Mouse (Mus musculus): ENCODE measurements at regions not wholly inside any gene's neighbourhood (a gene's known extent, or its start where the extent isn't known, plus 50 kb on each side); places are given as distances from the start of the nearest gene placed in this dataset.

GRCm38 (mm10) chr1:13424524-13424923 is 2010.6 kb downstream of the A830018L16Rik start:
- in situ Hi-C loops (cut with MboI; ENCODE audit: low pct_ligation_motif_present, low pct_unique_long_range_greater_than_20kb, low sequenced_read_pairs) (no loop called here), dilution Hi-C loops (cut with MboI; ENCODE audit: extremely low pct_ligation_motif_present, extremely low pct_unique_long_range_greater_than_20kb, low sequenced_read_pairs) (no loop called here)
- Histone ChIP-seq H3K27ac (ENCODE audit: insufficient read depth, low read depth) (no peak overlapping the region), H3K79me2 (replicated peaks; ENCODE audit: control insufficient read depth, extremely low read depth, insufficient read depth, poor library complexity, severe bottlenecking) (no peaks in the 10 kb centered on the region), H3K4me3 (replicated peaks in 1 of 3; ENCODE audit: low read depth in 2 of 3, low read length in 2 of 3, poor library complexity in 1 of 3) (no peak overlapping the region), H3K4me2 (ENCODE audit: insufficient read depth, low read depth, poor library complexity, severe bottlenecking) (no peak overlapping the region), H3K9me3 (replicated peaks; ENCODE audit: low read length) (no peaks in the 10 kb centered on the region), H3K4me1 (ENCODE audit: control insufficient read depth in 1 of 2, insufficient read depth in 2 of 2) (peaks cover 15 to 51% of the 10 kb centered on the region in 2 experiments), H3K27me3 (replicated peaks) (no peaks in the 10 kb centered on the region), H3K36me3 (replicated peaks in 1 of 2; ENCODE audit: control insufficient read depth in 1 of 2, insufficient read depth in 1 of 2, low read length in 1 of 2) (no peaks in the 10 kb centered on the region), H3K9ac (ENCODE audit: insufficient read depth, low read depth) (no peak overlapping the region)
- peak; percentile 13 for DNase-seq (ENCODE audit: extremely low read depth)
- peak; percentile 59 for TF ChIP-seq ELF1 (IDR thresholded peaks at IDR 0.05; ENCODE audit: low read depth, low read length)
- peak; percentile 23; the same call in 1 of the 2 replicates for TF ChIP-seq HCFC1 (IDR thresholded peaks at IDR 0.05; ENCODE audit: low read depth, low read length)
- TF ChIP-seq POLR2AphosphoS2 (IDR thresholded peaks at IDR 0.05; ENCODE audit: low read depth, low read length), result no peak

GRCm38 (mm10) chr1:13425601-13426327 is 2011.9 kb downstream of the A830018L16Rik start:
- H3K36me3 ChIP-seq (replicated peaks in 1 of 2; ENCODE audit: control insufficient read depth in 1 of 2, insufficient read depth in 1 of 2, low read length in 1 of 2), result no peaks in the 10 kb centered on the region
- H3K9me3 ChIP-seq (replicated peaks; ENCODE audit: low read length), result no peaks in the 10 kb centered on the region
- no peaks in the 10 kb centered on the region for H3K27me3 ChIP-seq (replicated peaks)
- TF ChIP-seq PAX5 (IDR thresholded peaks at IDR 0.05; ENCODE audit: low read length) (no peak), ZC3H11A (IDR thresholded peaks at IDR 0.05; ENCODE audit: low read depth, low read length) (no peak), EP300 (IDR thresholded peaks at IDR 0.05; ENCODE audit: low read length) (peak; percentile 33; the same call in 1 of the 2 replicates), USF2 (conservative IDR thresholded peaks at IDR 0.05; ENCODE audit: low read depth, low read length) (no peak), TCF12 (IDR thresholded peaks at IDR 0.05; ENCODE audit: low read depth, low read length) (no peak), SMC3 (IDR thresholded peaks at IDR 0.05; ENCODE audit: low read depth, low read length) (no peak), KAT2A (IDR thresholded peaks at IDR 0.05; ENCODE audit: insufficient replicate concordance, low read length) (no peak), ZKSCAN1 (IDR thresholded peaks at IDR 0.05; ENCODE audit: borderline replicate concordance, low read depth, low read length) (no peak), MEF2A (IDR thresholded peaks at IDR 0.05; ENCODE audit: borderline replicate concordance, low read depth, low read length) (no peak), ETS1 (conservative IDR thresholded peaks at IDR 0.05; ENCODE audit: low read depth, low read length) (no peak), POLR2AphosphoS2 (IDR thresholded peaks at IDR 0.05; ENCODE audit: low read depth, low read length) (no peak), NRF1 (IDR thresholded peaks at IDR 0.05; ENCODE audit: low read depth, low read length) (no peak), UBTF (IDR thresholded peaks at IDR 0.05; ENCODE audit: low read depth, low read length) (no peak), ELF1 (IDR thresholded peaks at IDR 0.05; ENCODE audit: low read depth, low read length) (no peak), HCFC1 (IDR thresholded peaks at IDR 0.05; ENCODE audit: low read depth, low read length) (no peak), CHD1 (IDR thresholded peaks at IDR 0.05; ENCODE audit: low read depth, low read length) (0 out of 2 replicates have a peak, but pooled peaks have one; percentile 34), MAX (IDR thresholded peaks at IDR 0.05; ENCODE audit: low read length) (no peak), JUN (IDR thresholded peaks at IDR 0.05; ENCODE audit: insufficient read depth, low read depth, low read length) (no peak), SIN3A (IDR thresholded peaks at IDR 0.05; ENCODE audit: low read length) (no peak), MYC (IDR thresholded peaks at IDR 0.05; ENCODE audit: low read depth, low read length) (no peak), MXI1 (IDR thresholded peaks at IDR 0.05; ENCODE audit: low read depth, low read length) (no peak), ZNF384 (IDR thresholded peaks at IDR 0.05; ENCODE audit: low read depth, low read length) (no peak), MAZ (IDR thresholded peaks at IDR 0.05; ENCODE audit: low read depth, low read length) (0 out of 2 replicates have a peak, but pooled peaks have one; percentile 32), TBP (conservative IDR thresholded peaks at IDR 0.05; ENCODE audit: low read depth, low read length) (no peak), RAD21 (IDR thresholded peaks at IDR 0.05; ENCODE audit: low read depth, low read length) (no peak), JUND (conservative IDR thresholded peaks at IDR 0.05; ENCODE audit: low read depth, low read length) (no peak)
- no peaks in the 10 kb centered on the region for H3K79me2 ChIP-seq (replicated peaks; ENCODE audit: control insufficient read depth, extremely low read depth, insufficient read depth, poor library complexity, severe bottlenecking)
- dilution Hi-C loops (cut with MboI; ENCODE audit: extremely low pct_ligation_motif_present, extremely low pct_unique_long_range_greater_than_20kb, low sequenced_read_pairs) (no loop called here), in situ Hi-C loops (cut with MboI; ENCODE audit: low pct_ligation_motif_present, low pct_unique_long_range_greater_than_20kb, low sequenced_read_pairs) (no loop called here)
- no peak overlapping the region for H3K9ac ChIP-seq (ENCODE audit: insufficient read depth, low read depth)
- peak overlapping the region in 2 of 3 experiments; percentile 23 to 63 for H3K4me3 ChIP-seq (replicated peaks in 1 of 3; ENCODE audit: low read depth in 2 of 3, low read length in 2 of 3, poor library complexity in 1 of 3)
- peak overlapping the region; percentile 69 for H3K4me2 ChIP-seq (ENCODE audit: insufficient read depth, low read depth, poor library complexity, severe bottlenecking)
- H3K4me1 ChIP-seq (ENCODE audit: control insufficient read depth in 1 of 2, insufficient read depth in 2 of 2), result peaks cover 10 to 38% of the 10 kb centered on the region in 2 experiments
- no peak overlapping the region for H3K27ac ChIP-seq (ENCODE audit: insufficient read depth, low read depth)
- no peak for DNase-seq (ENCODE audit: extremely low read depth)
